Mouse (Mus musculus) liver, embryonic 11.5 days (tissue): ENCODE data around the gene Psrc1. TPM values are rescaled to one million over a fixed set of nuclear protein-coding genes. Genes with fewer than 3 reads are reported as not detected.

Experiments
- ATAC-seq: fragments of 200-750 bp; cut with Nextera tagmentation; replicated peaks from 2 replicates; pipeline ENCODE4 v1.8.0; 2017; ENCODE audit warnings: moderate number of reproducible peaks, mild to moderate bottlenecking, moderate TSS enrichment, moderate library complexity; ENCODE audit not compliant: low FRiP score
- DNase-seq: peaks from one replicate; pipeline ENCODE4 v3.0.0-alpha.2; 2017; ENCODE audit warnings: low spot score
- H3K27ac ChIP-seq: fragments of 300-500 bp; sonication (generic); 2 replicates; pipeline ENCODE4 v1.5.1; 2014; ENCODE audit warnings: mild to moderate bottlenecking, low read depth, low read length, control low read depth
- H3K27me3 ChIP-seq: fragments of 300-500 bp; sonication (generic); replicated peaks from 2 replicates; pipeline ENCODE4 v1.6.1; 2014; ENCODE audit warnings: low read length, mixed read lengths; ENCODE audit not compliant: control insufficient read depth, insufficient read depth
- H3K36me3 ChIP-seq: fragments of 300-500 bp; sonication (generic); 2 replicates; pipeline ENCODE4 v1.6.1; 2014; ENCODE audit warnings: mild to moderate bottlenecking, low read length, moderate library complexity, mixed read lengths; ENCODE audit not compliant: control insufficient read depth, insufficient read depth
- H3K4me1 ChIP-seq: fragments of 300-500 bp; sonication (generic); replicated peaks from 2 replicates; pipeline ENCODE4 v1.6.1; 2014; ENCODE audit warnings: low read length, mixed read lengths; ENCODE audit not compliant: control insufficient read depth, insufficient read depth
- H3K4me2 ChIP-seq: fragments of 300-500 bp; sonication (generic); 2 replicates; pipeline ENCODE4 v1.6.1; 2014; ENCODE audit warnings: mild to moderate bottlenecking, control low read depth, moderate library complexity
- H3K4me3 ChIP-seq: fragments of 300-500 bp; sonication (generic); 2 replicates; pipeline ENCODE4 v1.5.1; 2014; ENCODE audit warnings: low read depth, low read length, control low read depth
- H3K9ac ChIP-seq: fragments of 300-500 bp; sonication (generic); 2 replicates; pipeline ENCODE4 v1.6.1; 2014; ENCODE audit warnings: low read depth, low read length, control low read depth
- H3K9me3 ChIP-seq: fragments of 300-500 bp; sonication (generic); 2 replicates; pipeline ENCODE4 v1.6.1; 2016; ENCODE audit warnings: low read length, inconsistent platforms, mixed read lengths; ENCODE audit not compliant: control insufficient read depth
- WGBS: fragments of 180-500 bp; shearing (Covaris S2); extraction: QIAGEN DNeasy Blood & Tissue Kit; methylation state at CpG from one replicate; pipeline ENCODE4 v1.1.7; 2014; 5-methylcytosine and 5-hydroxymethylcytosine counted together
- polyA plus RNA-seq: library from polyadenylated mRNA; unstranded; fragments of >200 nt; fragmentation: Nextera tagmentation; extraction: Ambion mirVana; gene quantifications from 2 replicates; pipeline ENCODE4 v1.2.1, GENCODE M21; 2014

Gene Psrc1
- polyA plus RNA-seq, 1 experiment from 2014 or later = 33.2 TPM

GRCm38 (mm10) chr3:108423844-108424801 is 40.5 kb downstream of the Psrc1 start:
- Histone ChIP-seq H3K9me3 (no peaks in the 10 kb centered on the region), H3K4me2 (0 out of 2 replicates have a peak overlapping the region, but pooled peaks have one; percentile 15), H3K36me3 (peaks cover 27% of the 10 kb centered on the region), H3K4me1 (peaks cover 4% of the 10 kb centered on the region; the same call in 1 of the 2 replicates), H3K4me3 (no peak overlapping the region), H3K27me3 (no peaks in the 10 kb centered on the region), H3K27ac (no peak overlapping the region), H3K9ac (no peak overlapping the region)
- peak; percentile 55 for ATAC-seq
- DNase-seq = no peak
- WGBS = 24% methylated on average over 11 of the region's 11 CpGs

DNA sequence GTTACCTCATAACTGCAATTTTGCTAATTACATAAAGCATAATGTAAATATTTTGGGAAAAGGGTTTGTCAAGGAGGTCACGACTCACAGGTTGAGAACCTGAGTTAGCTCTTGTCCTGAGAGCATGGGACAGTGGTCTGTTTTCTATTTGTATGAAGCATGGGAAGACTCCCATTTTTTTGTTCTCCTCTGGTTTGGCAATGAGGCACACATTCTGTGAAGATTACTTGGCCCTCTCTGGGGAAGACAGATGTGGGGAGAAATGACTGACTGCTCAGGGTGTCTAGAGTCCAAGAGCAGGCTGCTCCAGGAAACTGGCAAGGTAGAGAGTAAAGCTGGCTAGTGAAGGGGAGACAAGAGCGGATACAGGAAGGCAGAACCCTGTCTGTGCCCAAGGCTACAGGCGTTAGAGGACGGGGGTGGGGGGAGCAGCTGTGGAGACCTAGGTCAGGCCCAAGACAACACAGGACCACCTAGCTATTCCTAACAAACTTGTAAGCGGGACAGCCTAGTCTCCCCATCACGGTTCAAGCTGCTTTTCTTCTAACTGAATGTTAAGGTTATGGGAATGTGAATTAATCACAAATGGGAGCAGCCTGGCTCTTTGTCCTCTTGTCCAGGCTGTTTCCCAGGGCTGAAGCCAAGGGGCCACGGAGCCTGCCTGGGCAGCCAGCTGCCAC is 41.4 kb downstream of the Psrc1 start:
- peaks cover 32% of the 10 kb centered on the region for H3K36me3 ChIP-seq
- DNase-seq (no peak), ATAC-seq (no peak)
- WGBS = 85% methylated on average over 7 of the region's 7 CpGs
- H3K4me2 ChIP-seq = no peak overlapping the region
- no peaks in the 10 kb centered on the region for H3K9me3 ChIP-seq
- no peak overlapping the region for H3K27ac ChIP-seq
- H3K9ac ChIP-seq = no peak overlapping the region
- no peaks in the 10 kb centered on the region for H3K27me3 ChIP-seq
- no peak overlapping the region for H3K4me3 ChIP-seq
- H3K4me1 ChIP-seq = peaks cover 4% of the 10 kb centered on the region; the same call in 1 of the 2 replicates

DNA sequence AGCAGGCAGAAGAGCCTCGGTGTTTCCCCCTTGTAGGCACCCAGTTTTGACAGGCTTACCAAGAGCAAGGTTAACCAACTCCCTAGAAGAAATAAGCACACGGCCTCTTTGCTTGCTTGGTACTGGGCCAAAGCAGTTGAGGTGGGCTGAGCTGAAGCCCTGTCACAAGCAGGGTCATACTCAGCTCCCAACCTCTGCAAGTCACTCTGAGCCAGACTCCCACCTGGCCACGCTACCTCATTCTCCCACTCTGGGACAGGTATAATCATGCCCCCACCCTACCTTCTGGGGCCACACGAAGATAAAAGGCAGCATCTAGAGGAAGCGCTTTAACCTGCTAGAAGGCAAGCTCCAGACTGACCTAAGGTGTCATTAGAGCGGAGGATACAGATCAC is 42.0 kb downstream of the Psrc1 start:
- Histone ChIP-seq H3K9ac (no peak overlapping the region), H3K4me2 (no peak overlapping the region), H3K27ac (no peak overlapping the region), H3K9me3 (no peaks in the 10 kb centered on the region), H3K4me3 (no peak overlapping the region), H3K4me1 (peaks cover 4% of the 10 kb centered on the region; the same call in 1 of the 2 replicates), H3K27me3 (no peaks in the 10 kb centered on the region), H3K36me3 (peaks cover 33% of the 10 kb centered on the region)
- DNase-seq (no peak), ATAC-seq (no peak)
- 87% methylated on average over 6 of the region's 6 CpGs for WGBS

DNA sequence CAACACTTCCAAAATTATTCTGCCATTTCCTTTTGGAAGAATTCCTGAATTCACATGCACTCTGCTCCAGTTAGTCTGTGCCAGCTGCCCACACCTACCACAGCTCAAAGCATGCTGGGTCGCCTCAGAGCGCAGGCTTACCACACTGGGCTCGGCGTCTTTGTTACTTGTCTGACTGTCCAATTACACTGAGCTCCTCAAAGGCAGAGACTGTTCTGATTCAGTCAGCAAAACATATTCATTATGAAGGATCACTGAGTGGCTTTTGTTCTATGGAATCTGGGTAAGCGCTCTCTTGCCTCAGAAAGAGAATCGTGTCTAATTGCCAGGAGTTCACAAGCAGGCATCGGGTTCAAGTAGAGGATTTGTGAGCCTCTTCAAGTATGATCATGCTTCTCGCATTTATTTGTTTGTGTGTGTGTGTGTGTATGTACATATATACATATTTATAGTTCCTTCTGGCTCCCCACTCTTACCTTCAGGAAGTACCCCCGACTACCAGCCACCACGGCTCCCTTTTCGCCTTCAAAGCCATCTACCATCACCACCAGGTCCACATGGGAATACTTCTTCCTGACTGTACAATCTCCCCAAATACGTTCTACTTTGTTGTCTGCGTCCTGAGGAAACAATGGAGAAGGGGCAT is 49.0 kb downstream of the Psrc1 start:
- DNase-seq = no peak
- Histone ChIP-seq H3K4me3 (no peak overlapping the region), H3K27ac (no peak overlapping the region), H3K4me1 (no peaks in the 10 kb centered on the region), H3K9ac (no peak overlapping the region), H3K27me3 (no peaks in the 10 kb centered on the region), H3K4me2 (no peak overlapping the region), H3K9me3 (no peaks in the 10 kb centered on the region), H3K36me3 (peaks cover 58% of the 10 kb centered on the region)
- WGBS = 89% methylated on average over 13 of the region's 13 CpGs
- ATAC-seq = no peak

- no peaks in the 10 kb centered on the region for H3K9me3 ChIP-seq
- no peaks in the 10 kb centered on the region for H3K27me3 ChIP-seq
- H3K27ac ChIP-seq = no peak overlapping the region
- no peak for ATAC-seq
- 74% methylated on average over 18 of the region's 18 CpGs for WGBS
- no peaks in the 10 kb centered on the region for H3K4me1 ChIP-seq
- no peak for DNase-seq
- H3K9ac ChIP-seq = no peak overlapping the region
- H3K4me2 ChIP-seq = no peak overlapping the region
- peaks cover 54% of the 10 kb centered on the region for H3K36me3 ChIP-seq
- H3K4me3 ChIP-seq = no peak overlapping the region
These were observed 49.7 kb downstream of the Psrc1 start for GRCm38 (mm10) chr3:108433188-108433880.

GRCm38 (mm10) chr3:108433881-108434495 is 50.3 kb downstream of the Psrc1 start:
- ATAC-seq (no peak), DNase-seq (no peak)
- no peak overlapping the region for H3K4me3 ChIP-seq
- 73% methylated on average over 19 of the region's 19 CpGs for WGBS
- H3K9ac ChIP-seq = no peak overlapping the region
- H3K4me2 ChIP-seq = no peak overlapping the region
- no peaks in the 10 kb centered on the region for H3K4me1 ChIP-seq
- H3K36me3 ChIP-seq = peaks cover 47% of the 10 kb centered on the region
- H3K9me3 ChIP-seq = no peaks in the 10 kb centered on the region
- H3K27ac ChIP-seq = no peak overlapping the region
- no peaks in the 10 kb centered on the region for H3K27me3 ChIP-seq

DNA sequence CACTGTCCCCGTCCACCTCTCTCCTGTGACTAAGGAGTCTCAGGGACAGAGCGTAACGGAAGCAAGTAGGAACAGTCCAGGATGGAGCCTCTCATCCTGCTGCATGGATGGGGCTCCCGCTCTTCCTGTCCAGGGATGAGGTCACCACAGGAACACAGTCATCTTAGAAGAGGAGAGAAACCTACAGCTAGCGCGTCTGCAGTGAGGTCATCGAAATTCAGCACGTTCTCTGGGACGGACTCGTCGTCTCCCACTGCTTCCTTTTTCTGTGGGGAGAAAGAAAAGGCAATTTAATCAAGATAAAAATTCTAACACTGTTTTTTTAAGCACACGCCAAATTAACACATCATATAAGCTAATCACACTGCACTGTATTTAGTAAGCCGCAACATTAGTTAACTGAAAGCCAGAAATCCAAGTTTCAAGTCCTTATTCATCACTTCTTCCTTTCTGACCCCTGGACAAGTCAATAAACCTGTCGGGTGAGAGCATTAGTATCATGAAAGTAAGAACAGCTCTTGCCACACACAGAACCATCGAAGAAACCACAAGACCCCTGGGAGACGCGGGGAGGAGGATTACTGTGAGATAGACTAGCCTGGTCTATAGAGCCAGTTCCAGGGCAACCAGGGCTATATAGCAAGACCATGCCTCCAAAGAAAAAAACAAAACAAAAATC is 52.2 kb downstream of the Psrc1 start:
- no peak for ATAC-seq
- no peaks in the 10 kb centered on the region for H3K27me3 ChIP-seq
- peaks cover 42% of the 10 kb centered on the region for H3K36me3 ChIP-seq
- H3K9me3 ChIP-seq = no peaks in the 10 kb centered on the region
- no peak overlapping the region for H3K4me2 ChIP-seq
- WGBS = 86% methylated on average over 17 of the region's 17 CpGs
- H3K27ac ChIP-seq = no peak overlapping the region
- DNase-seq = no peak
- no peaks in the 10 kb centered on the region for H3K4me1 ChIP-seq
- H3K4me3 ChIP-seq = no peak overlapping the region
- no peak overlapping the region for H3K9ac ChIP-seq
